Mouse (Mus musculus) liver, embryonic 14.5 days (tissue): ENCODE data around the gene Slc35d2.

Source experiments
- CTCF ChIP-seq: IDR thresholded peaks from 2 replicates; pipeline ENCODE4 v1.5.1; 2016; ENCODE audit warnings: antibody characterized with exemption, low read depth, control low read depth
- EP300 ChIP-seq: IDR thresholded peaks from 2 replicates; pipeline ENCODE4 v1.6.1; 2016; ENCODE audit warnings: antibody characterized with exemption, low read depth

DNA sequence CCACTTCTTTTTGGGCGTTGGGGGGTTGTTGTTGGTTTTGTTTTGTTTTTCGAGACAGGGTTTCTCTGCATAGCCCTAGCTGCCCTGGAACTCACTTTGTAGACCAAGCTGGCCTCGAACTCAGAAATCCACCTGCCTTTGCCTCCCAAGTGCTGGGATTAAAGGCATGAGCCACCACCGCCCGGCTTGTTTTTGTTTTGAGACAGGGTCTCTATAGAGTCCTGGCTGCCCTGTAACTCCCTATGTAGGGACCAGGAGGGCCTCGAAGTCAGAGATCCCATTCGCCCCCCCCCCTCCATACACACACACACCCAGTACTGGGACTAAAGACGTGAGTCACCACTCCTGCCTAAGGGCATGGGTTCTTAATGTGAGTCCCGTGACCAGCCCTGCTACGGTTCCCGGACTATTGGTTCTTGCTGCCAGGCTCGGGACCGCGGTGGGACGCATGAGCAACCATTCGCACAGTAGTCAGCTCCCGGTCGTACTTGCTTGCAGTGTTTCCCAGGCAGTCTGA is 24.6 kb upstream of the Slc35d2 start:
- TF ChIP-seq EP300 (no peak), CTCF (no peak)
